Mouse (Mus musculus) urinary bladder, postnatal 25 days (tissue): ENCODE results near the gene Defb20.

Experiments used
- DNase-seq: peaks from one replicate; pipeline ENCODE4 v3.0.0; 2022; ENCODE audit warnings: low spot score

The Defb20 gene

GRCm38 (mm10) chr2:152500204-152500862, 23.5 kb downstream of the Defb20 start:
- DNase-seq: no peak

- no peak for DNase-seq
Measured at GRCm38 (mm10) chr2:152500863-152501229, 24.0 kb downstream of the Defb20 start.

- no peak for DNase-seq
Measured at GRCm38 (mm10) chr2:152503950-152504349, 27.1 kb downstream of the Defb20 start.

- DNase-seq: no peak
Measured at GRCm38 (mm10) chr2:152511592-152511991, 34.7 kb downstream of the Defb20 start, which contains the start of gene Defb26. Gene Defb26 (minus strand): TSS chr2:152511692.

GRCm38 (mm10) chr2:152516084-152516483, 39.2 kb downstream of the Defb20 start:
- DNase-seq: no peak

GRCm38 (mm10) chr2:152517981-152518380, 41.1 kb downstream of the Defb20 start, which contains the start of gene Defb28:
Gene Defb28 (plus strand): TSS chr2:152518255.
- DNase-seq: no peak
